Mouse (Mus musculus) mouse trophoblast stem cell (cell line): ENCODE data around the gene Slc35c2.

ENCODE experiments used
- in situ Hi-C, 2 experiments: fragments of 300-500 bp; cut with MseI, MboI; formaldehyde crosslinking; loops; 2 replicates in 1 of 2; 3 replicates in 1 of 2; pipeline ENCODE4 v1.15.1; 2025

The Slc35c2 gene

DNA sequence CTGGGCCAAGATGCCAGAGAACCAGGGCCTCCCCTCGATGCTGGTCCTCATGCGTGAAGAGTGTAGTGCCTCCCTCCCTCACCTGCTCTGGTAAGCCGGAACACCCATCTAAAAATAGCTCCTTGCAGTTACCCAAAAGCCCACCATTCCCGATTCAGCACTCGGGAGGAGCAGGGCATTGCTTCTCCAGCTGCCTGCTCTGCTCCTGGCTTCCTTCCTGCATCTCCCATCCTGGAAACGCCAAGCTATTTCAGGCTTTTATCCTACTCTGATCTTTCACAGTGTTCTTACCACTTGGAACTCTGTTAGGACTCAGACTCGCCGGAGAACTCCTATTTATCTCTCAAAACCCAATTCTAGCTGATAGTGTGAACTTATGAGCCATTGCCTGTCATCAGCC is 47.3 kb downstream of the Slc35c2 start:
- in situ Hi-C loops: no loop called here

DNA sequence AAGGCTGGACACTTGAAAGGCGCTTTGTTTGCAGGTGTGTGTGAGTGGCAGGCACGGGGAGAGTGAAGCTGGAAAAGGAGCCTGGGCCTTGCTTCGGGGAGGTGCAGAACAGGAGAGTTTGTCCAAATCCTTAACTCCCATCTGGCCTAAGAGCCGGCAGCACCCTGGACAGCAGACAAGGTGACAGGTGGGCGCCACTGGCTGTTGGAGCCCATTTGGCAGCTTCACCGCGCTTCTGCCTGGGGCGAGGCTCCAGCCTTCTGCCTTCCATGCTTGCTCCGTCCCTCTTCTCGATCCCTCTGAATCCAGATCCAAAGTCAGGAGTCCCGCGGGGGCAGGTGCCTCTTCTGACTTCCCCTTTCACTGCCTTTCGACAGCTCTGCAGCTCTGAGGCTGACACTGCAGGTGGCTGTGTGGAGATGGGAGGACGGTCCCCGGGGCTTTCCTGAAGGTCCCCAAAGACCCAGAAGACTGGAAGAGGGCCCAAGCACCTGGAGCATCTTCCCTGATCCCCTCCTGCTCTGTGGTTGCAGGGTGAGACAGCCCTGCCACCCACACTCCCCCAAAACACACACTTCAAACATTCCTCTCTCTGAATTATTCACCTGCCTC is 48.0 kb downstream of the Slc35c2 start:
- in situ Hi-C loops: no loop called here

DNA sequence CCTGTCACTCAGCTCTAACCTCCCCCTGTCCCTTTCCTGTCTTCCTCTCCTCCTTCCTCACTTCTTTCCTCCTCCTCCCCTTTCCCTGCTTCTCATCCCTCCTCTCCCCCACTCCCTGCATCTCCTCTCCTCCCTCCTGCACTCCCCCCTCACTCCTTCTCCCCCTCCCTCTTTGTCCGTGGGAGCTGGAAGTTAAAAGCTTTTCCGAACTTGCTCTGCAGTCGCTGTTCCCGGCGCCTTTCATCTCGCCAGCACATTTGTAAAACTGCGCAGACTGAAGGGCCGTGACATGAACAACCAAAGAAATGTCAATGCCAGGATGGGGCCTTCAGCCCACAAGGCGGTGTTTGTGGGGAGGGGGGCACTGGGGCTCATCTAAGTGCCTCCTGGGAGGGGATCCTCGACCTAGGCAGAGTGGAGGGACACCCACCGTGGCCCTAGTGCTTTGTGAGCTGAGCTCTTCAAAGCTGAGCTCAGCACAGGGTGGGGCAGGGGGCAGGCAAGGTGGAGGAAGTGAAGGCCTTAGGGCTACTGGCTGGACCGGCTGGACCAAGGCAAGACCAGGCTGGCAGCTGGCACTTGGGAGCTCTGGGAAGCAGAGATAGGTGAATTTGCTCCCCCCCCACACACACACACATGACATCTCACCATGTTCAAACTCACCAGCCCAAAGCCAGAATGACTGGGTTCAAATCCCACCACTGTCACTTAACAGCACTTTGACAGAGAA is 49.1 kb downstream of the Slc35c2 start:
- in situ Hi-C loops: no loop called here

DNA sequence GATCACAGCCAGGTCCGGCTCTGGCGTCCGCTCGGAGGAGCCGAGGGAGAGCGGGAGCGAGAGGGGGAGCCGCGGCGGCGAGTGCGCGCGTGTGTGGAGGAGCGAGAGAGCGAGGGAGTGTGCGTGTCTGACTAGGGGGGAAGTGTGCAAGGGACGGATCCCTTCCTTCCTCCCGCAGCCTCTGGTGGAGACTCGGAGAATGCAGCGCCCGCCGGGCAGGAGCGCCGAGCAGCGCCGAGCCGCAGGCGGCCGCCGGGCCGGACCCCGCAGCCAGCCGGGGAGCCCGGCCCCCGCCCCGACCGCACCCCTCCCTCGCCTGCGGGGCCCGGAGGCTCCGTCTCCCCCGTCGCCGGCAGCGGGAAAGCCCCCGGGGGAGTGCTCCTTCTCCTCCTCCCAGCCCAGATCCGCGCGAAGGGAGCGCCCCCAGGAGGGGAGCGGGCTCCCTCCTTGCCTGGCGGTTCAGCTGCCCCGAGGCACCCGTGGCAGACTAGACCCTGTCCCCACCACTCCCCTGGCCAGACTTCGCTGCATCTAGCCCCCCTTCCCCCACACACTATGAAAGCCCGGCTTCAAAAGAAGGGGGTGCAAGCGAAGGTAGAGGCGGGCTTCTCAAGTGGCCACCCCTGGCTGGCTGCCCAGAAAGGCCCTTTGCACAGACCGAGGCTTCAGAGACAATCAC is 52.9 kb downstream of the Slc35c2 start, which contains the start of gene Cdh22:
TSS of gene Cdh22 (minus strand) at position 241 of the 679 bp plus-strand sequence.
- in situ Hi-C loops: no loop called here

DNA sequence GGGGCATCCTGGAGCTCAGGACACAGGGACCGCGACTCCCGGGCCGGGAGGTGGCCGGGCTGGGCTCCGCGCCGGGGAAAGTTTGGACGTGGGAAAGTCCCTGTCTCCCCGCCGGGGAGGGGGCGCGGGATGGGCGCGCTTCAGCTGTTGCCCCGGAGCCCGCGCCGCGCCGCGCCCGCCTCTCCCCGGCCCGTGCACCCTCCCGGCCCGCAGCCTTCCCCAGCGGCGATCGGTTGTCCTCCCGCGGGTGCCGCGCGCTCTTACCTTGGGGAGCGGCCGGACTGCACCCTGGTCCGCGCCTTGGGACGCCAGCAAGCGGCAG is 53.4 kb downstream of the Slc35c2 start:
- in situ Hi-C loops: no loop called here

DNA sequence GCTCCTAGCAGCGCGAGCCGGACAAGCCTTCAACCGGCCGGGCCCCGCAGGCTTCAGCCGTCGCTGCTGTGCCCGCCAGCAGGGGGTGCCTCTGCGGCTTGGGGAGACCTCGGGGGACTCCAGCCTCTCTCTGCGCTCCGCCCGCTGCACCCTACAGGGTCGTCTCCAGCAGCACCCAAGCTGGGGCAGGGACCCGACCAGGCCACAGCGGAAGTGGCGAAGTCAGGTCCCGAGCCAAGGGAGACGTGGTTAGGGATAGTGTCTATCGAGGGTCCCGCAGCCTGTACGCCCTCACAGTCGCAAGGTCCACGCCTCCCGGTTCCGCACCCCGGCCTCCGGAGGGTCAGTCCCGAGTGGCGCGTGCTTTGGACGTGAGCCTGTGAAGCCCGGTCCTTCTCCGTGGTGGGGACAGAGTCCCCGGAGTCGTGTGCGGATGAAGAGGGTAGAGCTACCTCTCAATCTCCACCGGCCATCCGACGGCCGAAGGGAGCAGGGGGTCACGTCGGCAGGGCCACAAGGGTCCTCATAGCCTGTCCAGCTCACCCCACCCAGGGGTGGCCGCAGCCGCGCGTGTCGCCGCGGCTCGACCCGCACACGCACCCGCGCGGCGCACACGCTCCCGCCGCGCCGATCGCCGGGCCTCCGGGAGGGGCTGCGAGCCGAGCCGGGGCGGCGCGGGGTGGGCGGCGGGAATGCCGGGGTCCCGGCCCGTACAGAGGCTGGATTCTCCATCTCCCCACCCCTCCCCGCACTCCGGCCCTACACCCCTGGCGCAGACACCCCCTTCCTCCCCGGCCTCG is 54.0 kb downstream of the Slc35c2 start:
- in situ Hi-C loops: no loop called here

DNA sequence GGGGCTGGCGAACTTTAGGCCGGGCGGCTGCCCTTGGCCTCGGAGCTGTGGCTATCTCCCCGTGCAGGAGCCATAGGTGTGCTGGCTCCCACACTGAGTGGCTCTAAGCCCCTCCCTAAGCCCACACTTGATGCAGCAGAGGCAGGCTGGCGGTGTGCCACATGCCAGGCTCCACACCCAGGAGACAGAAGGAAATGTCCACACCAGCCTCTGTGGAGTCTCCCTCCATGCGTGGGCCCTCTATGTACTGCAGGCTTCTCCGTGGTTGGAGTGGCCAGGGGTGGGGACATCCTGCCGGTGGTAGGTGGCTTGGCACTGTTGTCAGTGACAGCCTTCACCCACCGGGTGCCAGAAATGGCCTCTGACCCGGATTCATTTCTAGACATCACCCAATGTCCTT is 58.6 kb downstream of the Slc35c2 start:
- in situ Hi-C loops: no loop called here
